Mouse (Mus musculus) forebrain, embryonic 13.5 days (tissue): ENCODE data around the gene Crx. TPM values are rescaled to one million over a fixed set of nuclear protein-coding genes. Genes with fewer than 3 reads are reported as not detected.
"Not testable (repeated sequence)": the region's sequence is repeated elsewhere in the genome, so short reads cannot be mapped to it uniquely, and the experiment has no call there.

ENCODE experiments used
- ATAC-seq: fragments of 200-750 bp; cut with Nextera tagmentation; 2 replicates; pipeline ENCODE4 v1.8.0; 2017
- H3K27ac ChIP-seq: fragments of 300-500 bp; sonication (generic); 2 replicates; pipeline ENCODE4 v1.5.1; 2015; ENCODE audit warnings: inconsistent platforms, mild to moderate bottlenecking, moderate library complexity
- H3K27me3 ChIP-seq: fragments of 300-500 bp; sonication (generic); 2 replicates; pipeline ENCODE4 v1.6.1; 2015; ENCODE audit warnings: mild to moderate bottlenecking, inconsistent platforms
- H3K36me3 ChIP-seq: fragments of 300-500 bp; sonication (generic); 2 replicates; pipeline ENCODE4 v1.6.1; 2015; ENCODE audit warnings: mild to moderate bottlenecking, inconsistent platforms; ENCODE audit not compliant: poor library complexity, severe bottlenecking
- H3K4me1 ChIP-seq: fragments of 300-500 bp; sonication (generic); 2 replicates; pipeline ENCODE4 v1.6.1; 2015; ENCODE audit warnings: inconsistent platforms
- H3K4me2 ChIP-seq: fragments of 300-500 bp; sonication (generic); 2 replicates; pipeline ENCODE4 v1.6.1; 2015; ENCODE audit warnings: inconsistent platforms, mild to moderate bottlenecking, moderate library complexity
- H3K4me3 ChIP-seq: fragments of 300-500 bp; sonication (generic); 2 replicates; pipeline ENCODE4 v1.5.1; 2015; ENCODE audit warnings: mild to moderate bottlenecking, inconsistent platforms
- H3K9ac ChIP-seq: fragments of 300-500 bp; sonication (generic); 2 replicates; pipeline ENCODE4 v1.6.1; 2015; ENCODE audit warnings: mild to moderate bottlenecking, inconsistent platforms
- H3K9me3 ChIP-seq: fragments of 300-500 bp; sonication (generic); replicated peaks from 2 replicates; pipeline ENCODE4 v1.6.1; 2016; ENCODE audit warnings: inconsistent platforms
- WGBS: fragments of 180-500 bp; shearing (Covaris S2); methylation state at CpG from one replicate; pipeline ENCODE4 v1.1.7; 2015; 5-methylcytosine and 5-hydroxymethylcytosine counted together
- polyA plus RNA-seq: library from polyadenylated mRNA; unstranded; fragments of >200 nt; fragmentation: Nextera tagmentation; extraction: Ambion mirVana; gene quantifications from 2 replicates; pipeline ENCODE4 v1.2.1, GENCODE M21; 2015

The Crx gene
- polyA plus RNA-seq, result not detected in 2 replicates

- Histone ChIP-seq H3K9ac (no peak within 1 kb of the TSS), H3K27me3 (no peaks in the 10 kb centered on the region), H3K27ac (no peak within 1 kb of the TSS), H3K4me1 (peaks cover 3% of the 10 kb centered on the region; the same call in 1 of the 2 replicates), H3K9me3 (no peaks in the 10 kb centered on the region), H3K4me3 (no peak within 1 kb of the TSS), H3K4me2 (no peak within 1 kb of the TSS), H3K36me3 (no peaks in the 10 kb centered on the region)
- 27% methylated on average over 4 of the region's 4 CpGs for WGBS
- no peak for ATAC-seq
Measured at GRCm38 (mm10) chr7:15879756-15880155, at the start of gene Crx. TSS of gene Crx (minus strand) at chr7:15879968.

- H3K4me3 ChIP-seq, result peak within 1 kb of the TSS; percentile 79
- H3K36me3 ChIP-seq, result peaks cover 30% of the 10 kb centered on the region
- WGBS, result under 1% methylated on average over 33 of the region's 33 CpGs
- peak within 1 kb of the TSS; percentile 82 for H3K27ac ChIP-seq
- no peaks in the 10 kb centered on the region for H3K9me3 ChIP-seq
- H3K9ac ChIP-seq, result peak within 1 kb of the TSS; percentile 84
- peak; percentile 97 for ATAC-seq
- H3K27me3 ChIP-seq, result no peaks in the 10 kb centered on the region
- peaks cover 23% of the 10 kb centered on the region for H3K4me1 ChIP-seq
- H3K4me2 ChIP-seq, result peak within 1 kb of the TSS; percentile 84
Measured at GRCm38 (mm10) chr7:15922220-15922773, 42.5 kb upstream of the Crx start, which contains the start of gene Selenow. TSS of gene Selenow (minus strand) at chr7:15922402.

GRCm38 (mm10) chr7:15921796-15922195, 42.0 kb upstream of the Crx start:
- 0% methylated on average over 10 of the region's 10 CpGs for WGBS
- Histone ChIP-seq H3K9ac (peak overlapping the region; percentile 84), H3K4me3 (peak overlapping the region; percentile 79), H3K27me3 (no peaks in the 10 kb centered on the region), H3K27ac (peak overlapping the region; percentile 82), H3K9me3 (no peaks in the 10 kb centered on the region), H3K4me1 (peaks cover 23% of the 10 kb centered on the region), H3K4me2 (peak overlapping the region; percentile 84), H3K36me3 (peaks cover 35% of the 10 kb centered on the region)
- peak; percentile 60 for ATAC-seq

GRCm38 (mm10) chr7:15920645-15921190, 41.0 kb upstream of the Crx start:
- 85% methylated on average over 6 of the region's 6 CpGs for WGBS
- Histone ChIP-seq H3K27me3 (no peaks in the 10 kb centered on the region), H3K36me3 (peaks cover 42% of the 10 kb centered on the region), H3K9ac (peak overlapping the region; percentile 84), H3K4me3 (peak overlapping the region; percentile 79), H3K4me1 (peaks cover 23% of the 10 kb centered on the region), H3K27ac (0 out of 2 replicates have a peak overlapping the region, but pooled peaks have one; percentile 6), H3K4me2 (peak overlapping the region; percentile 84), H3K9me3 (no peaks in the 10 kb centered on the region)
- ATAC-seq, result no peak

- Histone ChIP-seq H3K27me3 (no peaks in the 10 kb centered on the region), H3K27ac (peak overlapping the region; percentile 31; the same call in 1 of the 2 replicates), H3K9me3 (no peaks in the 10 kb centered on the region), H3K9ac (no peak overlapping the region), H3K4me1 (peaks cover 23% of the 10 kb centered on the region), H3K4me2 (peak overlapping the region; percentile 84), H3K4me3 (peak overlapping the region; percentile 79), H3K36me3 (peaks cover 42% of the 10 kb centered on the region)
- WGBS, result 96% methylated on average over 9 of the region's 9 CpGs
- no peak for ATAC-seq
Measured at GRCm38 (mm10) chr7:15919947-15920346, 40.2 kb upstream of the Crx start.

GRCm38 (mm10) chr7:15918371-15918770, 38.6 kb upstream of the Crx start:
- no peak overlapping the region for H3K27ac ChIP-seq
- no peak for ATAC-seq
- H3K36me3 ChIP-seq, result peaks cover 42% of the 10 kb centered on the region
- H3K4me1 ChIP-seq, result peaks cover 23% of the 10 kb centered on the region
- no peak overlapping the region for H3K4me3 ChIP-seq
- no peaks in the 10 kb centered on the region for H3K9me3 ChIP-seq
- no peak overlapping the region for H3K9ac ChIP-seq
- H3K27me3 ChIP-seq, result no peaks in the 10 kb centered on the region
- no peak overlapping the region for H3K4me2 ChIP-seq

GRCm38 (mm10) chr7:15916996-15917395, 37.2 kb upstream of the Crx start:
- peaks cover 42% of the 10 kb centered on the region for H3K36me3 ChIP-seq
- 82% methylated on average over 4 of the region's 4 CpGs for WGBS
- peaks cover 17% of the 10 kb centered on the region for H3K4me1 ChIP-seq
- no peak overlapping the region for H3K9ac ChIP-seq
- H3K4me2 ChIP-seq, result no peak overlapping the region
- no peak for ATAC-seq
- no peak overlapping the region for H3K4me3 ChIP-seq
- H3K27ac ChIP-seq, result no peak overlapping the region
- no peaks in the 10 kb centered on the region for H3K27me3 ChIP-seq
- H3K9me3 ChIP-seq, result no peaks in the 10 kb centered on the region

GRCm38 (mm10) chr7:15916134-15916723, 36.5 kb upstream of the Crx start:
- Histone ChIP-seq H3K4me2 (no peak overlapping the region), H3K27me3 (no peaks in the 10 kb centered on the region), H3K36me3 (peaks cover 42% of the 10 kb centered on the region), H3K9ac (no peak overlapping the region), H3K9me3 (no peaks in the 10 kb centered on the region), H3K4me1 (peaks cover 14% of the 10 kb centered on the region), H3K4me3 (no peak overlapping the region), H3K27ac (no peak overlapping the region)
- 81% methylated on average over 3 of the region's 3 CpGs for WGBS
- no peak for ATAC-seq

GRCm38 (mm10) chr7:15915695-15916094, 35.9 kb upstream of the Crx start:
- not testable (repeated sequence) for H3K4me3 ChIP-seq, H3K4me2 ChIP-seq, H3K9me3 ChIP-seq, H3K9ac ChIP-seq, H3K4me1 ChIP-seq, H3K27me3 ChIP-seq, H3K27ac ChIP-seq, ATAC-seq
- H3K36me3 ChIP-seq, result peaks cover 42% of the 10 kb centered on the region
- 94% methylated on average over 4 of the region's 4 CpGs for WGBS

GRCm38 (mm10) chr7:15914751-15915150, 35.0 kb upstream of the Crx start:
- no peaks in the 10 kb centered on the region for H3K27me3 ChIP-seq
- ATAC-seq, result no peak

GRCm38 (mm10) chr7:15914252-15914651, 34.5 kb upstream of the Crx start:
- Histone ChIP-seq H3K27ac (no peak overlapping the region), H3K4me3 (no peak overlapping the region), H3K9ac (no peak overlapping the region), H3K4me2 (no peak overlapping the region), H3K9me3 (no peaks in the 10 kb centered on the region), H3K36me3 (peaks cover 29% of the 10 kb centered on the region), H3K27me3 (no peaks in the 10 kb centered on the region), H3K4me1 (no peaks in the 10 kb centered on the region)
- ATAC-seq, result no peak
- WGBS, result 46% methylated on average over 2 of the region's 2 CpGs

More at GRCm38 (mm10) chr7:15914751-15915150, 35.0 kb upstream of the Crx start:
- Histone ChIP-seq H3K4me2 (no peak overlapping the region), H3K4me3 (no peak overlapping the region), H3K4me1 (no peaks in the 10 kb centered on the region), H3K9me3 (no peaks in the 10 kb centered on the region), H3K36me3 (peaks cover 34% of the 10 kb centered on the region), H3K9ac (no peak overlapping the region), H3K27ac (no peak overlapping the region)
- WGBS, result 88% methylated on average over 2 of the region's 2 CpGs

- Histone ChIP-seq H3K4me3 (no peak overlapping the region), H3K4me1 (no peaks in the 10 kb centered on the region), H3K9ac (no peak overlapping the region), H3K27ac (no peak overlapping the region), H3K9me3 (no peaks in the 10 kb centered on the region), H3K27me3 (no peaks in the 10 kb centered on the region), H3K4me2 (no peak overlapping the region), H3K36me3 (peaks cover 11% of the 10 kb centered on the region)
- WGBS, result 1% methylated on average over 4 of the region's 4 CpGs
- peak; percentile 69 for ATAC-seq
Measured at GRCm38 (mm10) chr7:15912183-15912582, 32.4 kb upstream of the Crx start.
